Mouse (Mus musculus) bone marrow, adult 2 months (tissue): ENCODE data around the gene Gm20489.

Source experiments
- CTCF ChIP-seq: fragments of 200-500 bp; IDR thresholded peaks from 2 replicates; pipeline ENCODE4 v1.5.1; 2011; ENCODE audit warnings: low read length, control low read depth; ENCODE audit not compliant: control insufficient read depth, insufficient read depth
- POLR2A ChIP-seq: fragments of 200-500 bp; IDR thresholded peaks from 2 replicates; pipeline ENCODE4 v1.6.1; 2011; ENCODE audit warnings: low read depth, mild to moderate bottlenecking, control low read depth, low read length, borderline replicate concordance; ENCODE audit not compliant: control insufficient read depth

DNA sequence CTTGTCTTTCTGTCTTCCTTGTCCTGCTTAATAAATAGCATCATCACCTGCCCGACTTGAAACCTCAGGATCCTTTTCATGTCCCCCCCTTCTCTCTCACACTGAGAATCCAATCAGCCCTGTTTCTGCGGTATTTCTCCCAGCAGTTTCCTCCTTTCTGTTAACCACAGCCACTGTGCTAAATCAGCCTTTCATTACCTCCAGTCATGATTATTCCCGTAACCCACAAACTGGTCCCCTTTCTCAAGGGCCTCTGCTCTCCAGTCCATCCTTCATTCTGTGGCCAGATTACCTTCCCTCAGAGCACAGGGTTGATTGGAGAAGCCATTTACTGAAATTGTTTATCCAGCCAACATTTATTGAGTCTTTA lies at the start of gene Gm20489:
- TF ChIP-seq CTCF (no peak), POLR2A (no peak)
